Mouse (Mus musculus) kidney, postnatal 0 days (tissue): ENCODE data around the gene Uqcrc2. TPM values are rescaled to one million over a fixed set of nuclear protein-coding genes. Genes with fewer than 3 reads are reported as not detected.

Experiments used
- ATAC-seq: fragments of 200-750 bp; cut with Nextera tagmentation; replicated peaks from 2 replicates; pipeline ENCODE4 v1.8.0; 2017; ENCODE audit warnings: low read depth, moderate number of reproducible peaks, moderate TSS enrichment, moderate library complexity; ENCODE audit not compliant: low FRiP score
- DNase-seq: peaks from one replicate; pipeline ENCODE4 v3.0.0-alpha.2; 2016; ENCODE audit warnings: low spot score
- H3K27ac ChIP-seq: fragments of 300-500 bp; sonication (generic); 2 replicates; pipeline ENCODE4 v1.5.1; 2014; ENCODE audit warnings: mild to moderate bottlenecking
- H3K27me3 ChIP-seq: fragments of 300-500 bp; sonication (generic); 2 replicates; pipeline ENCODE4 v1.6.1; 2014; ENCODE audit warnings: low read length, mixed read lengths; ENCODE audit not compliant: insufficient read depth
- H3K36me3 ChIP-seq: fragments of 300-500 bp; sonication (generic); 2 replicates; pipeline ENCODE4 v1.6.1; 2014; ENCODE audit warnings: low read length, mixed read lengths; ENCODE audit not compliant: insufficient read depth
- H3K4me1 ChIP-seq: fragments of 300-500 bp; sonication (generic); replicated peaks from 2 replicates; pipeline ENCODE4 v1.6.1; 2014; ENCODE audit warnings: antibody characterized with exemption, low read length, mixed read lengths; ENCODE audit not compliant: insufficient read depth
- H3K4me2 ChIP-seq: fragments of 300-500 bp; sonication (generic); 2 replicates; pipeline ENCODE4 v1.6.1; 2014; ENCODE audit warnings: mild to moderate bottlenecking, low read length, moderate library complexity, mixed read lengths
- H3K4me3 ChIP-seq: fragments of 300-500 bp; sonication (generic); replicated peaks from 2 replicates; pipeline ENCODE4 v1.5.1; 2014; ENCODE audit warnings: low read depth, low read length
- H3K9ac ChIP-seq: fragments of 300-500 bp; sonication (generic); 2 replicates; pipeline ENCODE4 v1.6.1; 2014; ENCODE audit warnings: low read depth, low read length
- H3K9me3 ChIP-seq: fragments of 300-500 bp; sonication (generic); replicated peaks from 2 replicates; pipeline ENCODE4 v1.6.1; 2016; ENCODE audit warnings: low read length, inconsistent platforms, mixed read lengths
- CTCF ChIP-seq: IDR thresholded peaks from 2 replicates; pipeline ENCODE4 v1.5.1; 2016; ENCODE audit warnings: antibody characterized with exemption, low read depth, mild to moderate bottlenecking, moderate library complexity
- WGBS: fragments of 180-500 bp; shearing (Covaris S2); extraction: QIAGEN DNeasy Blood & Tissue Kit; methylation state at CpG from one replicate; pipeline ENCODE4 v1.1.7; 2014; 5-methylcytosine and 5-hydroxymethylcytosine counted together
- polyA plus RNA-seq: library from polyadenylated mRNA; unstranded; fragments of >200 nt; fragmentation: Nextera tagmentation; extraction: Ambion mirVana; gene quantifications from 2 replicates; pipeline ENCODE4 v1.2.1, GENCODE M21; 2015

Gene Uqcrc2
- 326 and 329 TPM in 2 replicates for polyA plus RNA-seq

DNA sequence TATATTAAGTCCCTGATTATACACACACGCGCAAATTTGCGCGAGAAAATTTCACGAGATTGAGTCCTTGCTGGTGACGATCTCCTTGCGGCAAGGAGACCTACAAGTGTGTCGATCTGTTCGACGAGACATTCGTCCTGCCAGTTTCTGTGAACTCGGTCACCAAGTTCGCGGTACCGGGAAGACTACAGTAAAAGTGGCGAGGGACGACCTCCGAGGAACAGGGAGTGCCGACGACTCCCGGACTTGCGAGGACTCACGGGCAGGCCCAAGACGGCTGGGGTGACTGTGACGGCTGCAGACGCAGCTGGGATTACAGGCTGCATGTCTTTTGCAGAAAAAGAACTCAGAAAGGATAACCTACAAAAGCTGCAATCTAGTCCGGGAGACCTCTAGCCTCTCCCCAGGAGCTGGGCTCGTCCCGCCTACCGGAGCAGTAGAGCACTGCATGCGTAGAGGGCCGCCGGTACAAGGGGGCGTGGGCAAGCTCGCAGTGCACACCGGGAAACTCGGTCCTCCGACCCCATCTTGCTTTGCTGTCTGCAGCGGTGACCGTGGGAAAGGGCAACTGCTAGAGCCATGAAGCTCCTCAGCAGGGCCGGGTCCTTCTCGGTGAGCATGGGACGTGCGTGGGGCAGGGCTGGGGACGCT, at the start of gene Uqcrc2:
Gene Uqcrc2 (plus strand): TSS at position 466 of the 651 bp plus-strand sequence.
- H3K36me3 ChIP-seq = peaks cover 9% of the 10 kb centered on the region; the same call in 1 of the 2 replicates
- H3K4me3 ChIP-seq = peak within 1 kb of the TSS; percentile 92
- H3K27ac ChIP-seq = peak within 1 kb of the TSS; percentile 97
- TF ChIP-seq CTCF = peak; percentile 69
- DNase-seq = peak; percentile 97
- H3K4me1 ChIP-seq = peaks cover 10% of the 10 kb centered on the region
- H3K9ac ChIP-seq = peak within 1 kb of the TSS; percentile 97
- H3K27me3 ChIP-seq = no peaks in the 10 kb centered on the region
- WGBS = under 1% methylated on average over 45 of the region's 45 CpGs
- peak; percentile 99 for ATAC-seq
- H3K9me3 ChIP-seq = no peaks in the 10 kb centered on the region
- H3K4me2 ChIP-seq = peak within 1 kb of the TSS; percentile 78

DNA sequence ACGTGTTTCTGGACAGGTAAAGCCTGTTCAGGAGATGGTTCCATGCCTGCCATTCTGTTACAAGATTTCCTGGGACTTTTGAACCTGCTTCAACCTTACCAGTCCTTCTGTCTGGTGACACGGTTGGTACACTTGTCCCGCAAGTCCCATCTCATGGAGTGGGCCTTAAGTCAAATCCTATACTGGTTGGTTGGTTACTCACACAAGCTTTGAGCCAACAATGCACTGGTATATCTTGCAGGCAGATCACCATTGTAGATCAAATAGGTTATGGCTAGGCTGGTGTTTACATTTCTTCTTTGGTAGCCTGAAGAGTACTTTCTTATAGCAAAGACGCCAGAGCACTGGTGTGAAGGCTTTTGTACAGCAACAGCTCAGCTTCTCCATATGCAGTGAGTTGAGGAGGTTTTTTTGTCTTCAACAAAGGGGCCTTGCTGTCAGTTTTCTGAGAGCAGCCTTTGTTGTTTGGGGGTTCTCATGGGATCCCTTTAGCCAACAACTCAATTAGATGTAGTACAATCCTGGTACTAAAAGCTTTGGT, 37.7 kb upstream of the Uqcrc2 start:
- no peak for ATAC-seq
- Histone ChIP-seq H3K4me3 (peak overlapping the region; percentile 39), H3K27ac (no peak overlapping the region), H3K27me3 (no peaks in the 10 kb centered on the region), H3K4me2 (peak overlapping the region; percentile 82), H3K9ac (peak overlapping the region; percentile 60; the same call in 1 of the 2 replicates), H3K9me3 (no peaks in the 10 kb centered on the region), H3K4me1 (no peaks in the 10 kb centered on the region), H3K36me3 (no peaks in the 10 kb centered on the region)
- WGBS = 89% methylated on average over 4 of the region's 4 CpGs
- no peak for TF ChIP-seq CTCF
- DNase-seq = peak; percentile 22

DNA sequence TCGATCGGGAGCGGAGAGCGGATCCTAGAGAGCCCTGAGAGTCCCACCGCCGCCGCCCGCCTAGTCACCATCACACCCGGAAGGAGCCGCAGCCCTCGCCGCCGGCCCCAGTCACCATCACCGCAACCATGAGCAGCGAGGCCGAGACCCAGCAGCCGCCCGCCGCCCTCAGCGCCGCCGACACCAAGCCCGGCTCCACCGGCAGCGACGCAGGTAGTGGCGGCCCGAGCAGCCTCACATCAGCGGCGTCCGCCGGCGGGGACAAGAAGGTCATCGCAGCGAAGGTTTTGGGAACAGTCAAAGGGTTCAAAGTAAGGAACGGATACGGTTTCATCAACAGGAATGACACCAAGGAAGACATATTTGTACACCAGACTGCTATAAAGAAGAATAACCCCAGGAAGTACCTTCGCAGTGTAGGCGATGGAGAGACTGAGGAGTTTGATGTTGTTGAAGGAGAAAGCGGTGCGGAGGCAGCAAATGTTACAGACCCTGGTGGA, 37.2 kb upstream of the Uqcrc2 start:
- Histone ChIP-seq H3K27ac (no peak overlapping the region), H3K27me3 (no peaks in the 10 kb centered on the region), H3K4me1 (no peaks in the 10 kb centered on the region), H3K36me3 (no peaks in the 10 kb centered on the region), H3K4me3 (peak overlapping the region; percentile 39), H3K9ac (peak overlapping the region; percentile 60; the same call in 1 of the 2 replicates), H3K4me2 (peak overlapping the region; percentile 82), H3K9me3 (no peaks in the 10 kb centered on the region)
- no peak for DNase-seq
- ATAC-seq = 0 out of 2 replicates have a peak, but pooled peaks have one; percentile 68
- WGBS = 5% methylated on average over 41 of the region's 41 CpGs
- no peak for TF ChIP-seq CTCF

DNA sequence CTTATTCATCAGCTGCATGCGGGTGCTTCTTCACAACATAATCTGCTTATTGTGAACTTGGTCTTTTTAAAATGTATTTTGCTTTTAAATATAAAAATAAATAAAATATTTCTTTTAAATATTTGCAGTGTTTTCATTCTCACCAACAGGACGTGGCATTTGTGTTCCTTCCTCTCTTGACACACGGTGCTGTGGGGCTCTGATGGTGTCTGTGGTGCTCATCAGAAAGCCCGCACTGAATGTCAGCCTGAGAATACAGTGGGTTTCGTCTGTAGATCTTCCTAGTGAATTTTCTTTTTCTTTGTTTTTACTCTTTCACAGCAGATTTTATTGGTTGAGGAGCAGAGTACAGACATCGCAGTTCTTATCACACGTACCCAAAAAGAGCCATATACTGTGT, 36.6 kb upstream of the Uqcrc2 start:
- Histone ChIP-seq H3K36me3 (no peaks in the 10 kb centered on the region), H3K4me1 (no peaks in the 10 kb centered on the region), H3K27ac (no peak overlapping the region), H3K27me3 (no peaks in the 10 kb centered on the region), H3K9me3 (no peaks in the 10 kb centered on the region), H3K4me3 (peak overlapping the region; percentile 39; the same call in 1 of the 2 replicates), H3K4me2 (peak overlapping the region; percentile 82), H3K9ac (no peak overlapping the region)
- 80% methylated on average over 7 of the region's 7 CpGs for WGBS
- ATAC-seq = no peak
- no peak for DNase-seq
- TF ChIP-seq CTCF = no peak

DNA sequence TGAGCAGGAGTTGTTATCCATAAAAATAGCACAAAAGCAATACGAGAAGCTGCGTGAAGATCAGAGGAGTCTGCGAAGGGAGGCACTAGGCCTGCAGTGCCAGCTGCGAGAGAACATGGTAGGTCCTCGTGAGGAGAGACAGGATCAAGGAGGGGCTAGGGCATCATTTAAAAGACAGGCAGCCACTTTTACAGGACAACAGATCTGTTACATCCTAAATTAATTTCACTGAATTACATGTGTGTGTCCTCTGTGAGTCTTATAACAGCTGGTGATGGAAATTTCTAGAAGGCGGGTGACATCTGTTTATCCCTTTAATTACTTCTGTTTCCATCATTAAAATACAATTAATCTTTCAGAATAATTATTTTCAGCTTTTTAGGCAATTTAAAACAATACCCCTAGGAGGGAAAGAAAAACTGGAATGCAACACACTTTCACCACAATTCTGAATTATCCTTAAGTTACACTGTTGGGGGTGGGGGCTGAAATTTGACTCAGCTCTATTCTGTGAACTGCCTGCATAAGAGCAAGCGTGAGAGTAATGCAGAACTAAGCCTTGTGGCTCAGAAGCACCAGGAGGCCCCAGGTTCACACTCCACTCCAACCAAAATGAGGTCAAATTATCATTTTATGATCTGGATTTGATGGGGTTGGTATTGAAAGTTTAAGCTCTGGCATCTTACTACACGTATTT, 14.8 kb upstream of the Uqcrc2 start:
- H3K27me3 ChIP-seq = no peaks in the 10 kb centered on the region
- WGBS = 71% methylated on average over 8 of the region's 8 CpGs
- no peak for DNase-seq
- H3K27ac ChIP-seq = no peak overlapping the region
- no peaks in the 10 kb centered on the region for H3K9me3 ChIP-seq
- no peak for TF ChIP-seq CTCF
- no peak for ATAC-seq
- H3K9ac ChIP-seq = no peak overlapping the region
- H3K4me1 ChIP-seq = no peaks in the 10 kb centered on the region
- no peak overlapping the region for H3K4me3 ChIP-seq
- no peaks in the 10 kb centered on the region for H3K36me3 ChIP-seq
- H3K4me2 ChIP-seq = no peak overlapping the region

DNA sequence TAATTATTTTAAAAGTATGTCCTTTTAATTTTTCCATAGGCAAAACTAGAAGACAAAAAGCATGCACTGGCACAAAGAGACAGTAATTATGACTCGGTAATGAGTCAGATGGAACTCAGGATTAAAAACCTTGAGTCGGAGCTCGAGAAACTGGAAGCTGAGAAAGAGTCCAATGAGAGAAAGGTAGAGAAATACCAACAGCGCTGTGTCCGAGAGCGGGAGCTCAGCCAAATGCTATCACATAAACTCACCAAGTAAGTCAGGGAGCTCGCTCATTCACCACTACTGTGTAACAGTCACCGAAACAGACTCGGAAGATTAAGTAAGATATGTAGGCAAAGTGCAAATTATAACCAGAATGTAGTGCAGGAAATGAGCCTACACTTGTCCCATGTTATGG, 14.1 kb upstream of the Uqcrc2 start:
- no peak overlapping the region for H3K9ac ChIP-seq
- WGBS = 87% methylated on average over 9 of the region's 9 CpGs
- H3K9me3 ChIP-seq = no peaks in the 10 kb centered on the region
- no peak overlapping the region for H3K4me3 ChIP-seq
- H3K4me1 ChIP-seq = no peaks in the 10 kb centered on the region
- DNase-seq = no peak
- no peaks in the 10 kb centered on the region for H3K36me3 ChIP-seq
- H3K27me3 ChIP-seq = no peaks in the 10 kb centered on the region
- no peak for TF ChIP-seq CTCF
- no peak for ATAC-seq
- no peak overlapping the region for H3K27ac ChIP-seq
- H3K4me2 ChIP-seq = no peak overlapping the region
